Mouse (Mus musculus) heart, postnatal 0 days (tissue): ENCODE results near the gene Ndufb8.

Experiments
- CTCF ChIP-seq: IDR thresholded peaks from 2 replicates; pipeline ENCODE4 v1.5.1; 2016; ENCODE audit warnings: antibody characterized with exemption, control low read depth, low read depth
- EP300 ChIP-seq: IDR thresholded peaks from 2 replicates; pipeline ENCODE4 v1.6.1; 2016; ENCODE audit warnings: antibody characterized with exemption, low read depth

- TF ChIP-seq CTCF (no peak), EP300 (no peak)
Measured at GRCm38 (mm10) chr19:44500240-44500639, 55.0 kb downstream of the Ndufb8 start.
